Mouse (Mus musculus): ENCODE results near the gene Zfp503. TPM values are rescaled to one million over a fixed set of nuclear protein-coding genes. Genes with fewer than 3 reads are reported as not detected.

Zfp503 gene
- polyA plus RNA-seq, 1 experiment from 2014 or later = 12.7 TPM

- 68% methylated on average over 4 of the region's 4 CpGs for WGBS
- Histone ChIP-seq H3K9ac (replicated peaks) (no peak overlapping the region), H3K27me3 (replicated peaks) (peaks cover 16% of the 10 kb centered on the region; the same call in 1 of the 2 replicates), H3K27ac (replicated peaks) (no peak overlapping the region), H3K4me2 (no peak overlapping the region), H3K4me1 (peaks cover 8% of the 10 kb centered on the region), H3K36me3 (no peaks in the 10 kb centered on the region), H3K9me3 (replicated peaks) (no peaks in the 10 kb centered on the region), H3K4me3 (replicated peaks) (no peak overlapping the region)
- ATAC-seq (ENCODE audit: low FRiP score) = no peak
These were observed 25.4 kb upstream of the Zfp503 start for GRCm38 (mm10) chr14:22014781-22015180.

- Histone ChIP-seq H3K4me3 (replicated peaks) (no peak overlapping the region), H3K27ac (replicated peaks) (no peak overlapping the region), H3K9ac (replicated peaks) (no peak overlapping the region), H3K27me3 (replicated peaks) (peaks cover 16% of the 10 kb centered on the region; the same call in 1 of the 2 replicates), H3K4me1 (peaks cover 3% of the 10 kb centered on the region), H3K4me2 (no peak overlapping the region), H3K9me3 (replicated peaks) (no peaks in the 10 kb centered on the region), H3K36me3 (no peaks in the 10 kb centered on the region)
- 86% methylated on average over 5 of the region's 5 CpGs for WGBS
- ATAC-seq (ENCODE audit: low FRiP score) = no peak
These were observed 24.9 kb upstream of the Zfp503 start for GRCm38 (mm10) chr14:22014315-22014714.

DNA sequence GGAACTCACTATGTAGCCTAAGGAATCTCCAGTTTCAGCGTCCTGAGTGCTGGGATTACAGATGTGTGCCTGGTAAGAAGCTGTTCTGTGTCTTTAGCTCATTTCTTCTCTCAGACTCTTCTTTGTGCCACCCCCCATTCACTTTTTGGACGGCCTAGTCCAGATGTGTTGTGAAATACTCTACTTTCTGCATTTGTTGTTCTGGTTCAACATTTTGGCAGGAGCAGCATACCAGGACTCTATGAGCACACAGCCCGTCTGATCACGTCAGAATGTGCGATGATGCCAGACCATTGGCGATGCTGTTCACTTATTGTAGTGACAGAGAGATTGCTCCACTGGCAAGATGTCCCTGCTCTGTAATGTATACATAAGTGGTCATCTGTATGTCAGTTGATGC lies 17.6 kb upstream of the Zfp503 start:
- Histone ChIP-seq H3K36me3 (no peaks in the 10 kb centered on the region), H3K27ac (replicated peaks) (no peak overlapping the region), H3K4me3 (replicated peaks) (no peak overlapping the region), H3K4me1 (no peaks in the 10 kb centered on the region), H3K9ac (replicated peaks) (no peak overlapping the region), H3K9me3 (replicated peaks) (no peaks in the 10 kb centered on the region), H3K27me3 (replicated peaks) (no peaks in the 10 kb centered on the region), H3K4me2 (no peak overlapping the region)
- no peak for ATAC-seq (ENCODE audit: low FRiP score)
- 89% methylated on average over 6 of the region's 6 CpGs for WGBS

DNA sequence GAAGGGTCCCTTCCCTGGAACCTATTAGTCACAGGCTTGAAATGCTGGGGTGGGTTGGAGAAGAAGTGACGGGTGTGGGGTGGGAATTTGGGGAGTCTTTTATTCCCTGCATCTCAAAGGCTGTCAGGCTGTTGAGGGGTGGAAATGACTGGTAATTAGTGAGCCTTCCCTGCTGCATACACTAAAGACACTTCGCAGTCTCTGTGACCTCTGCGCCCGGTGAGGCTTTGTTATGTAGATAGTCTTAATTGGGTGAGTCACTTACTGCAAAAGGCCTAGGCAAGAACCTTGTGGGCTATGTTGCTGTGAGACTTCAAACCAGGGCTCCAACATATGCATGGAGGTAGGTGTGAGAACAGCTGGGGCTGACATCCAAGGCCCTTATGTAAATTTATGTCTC lies 15.5 kb upstream of the Zfp503 start:
- Histone ChIP-seq H3K4me3 (replicated peaks) (no peak overlapping the region), H3K27me3 (replicated peaks) (no peaks in the 10 kb centered on the region), H3K27ac (replicated peaks) (no peak overlapping the region), H3K4me2 (no peak overlapping the region), H3K36me3 (no peaks in the 10 kb centered on the region), H3K4me1 (no peaks in the 10 kb centered on the region), H3K9me3 (replicated peaks) (no peaks in the 10 kb centered on the region), H3K9ac (replicated peaks) (no peak overlapping the region)
- no peak for ATAC-seq (ENCODE audit: low FRiP score)
- 25% methylated on average over 4 of the region's 4 CpGs for WGBS

DNA sequence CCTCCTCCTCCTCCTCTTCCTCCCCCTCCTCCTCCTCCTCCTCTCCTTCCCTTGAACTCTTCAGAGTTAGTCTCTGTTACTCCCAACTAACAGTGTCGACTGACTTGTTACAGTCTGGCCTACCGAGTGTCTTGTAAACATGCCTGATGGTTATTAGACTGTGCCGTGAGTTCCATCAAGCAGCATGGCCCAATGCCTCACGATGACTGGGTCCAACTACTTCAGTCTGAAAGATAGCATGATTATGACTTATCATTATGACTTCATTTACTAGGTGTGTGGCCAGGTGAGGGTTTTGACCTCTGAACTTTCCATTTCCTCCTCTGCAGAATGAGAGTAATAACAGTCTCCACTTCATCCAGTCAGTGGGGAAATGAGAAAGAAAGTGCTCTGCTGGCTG lies 14.2 kb upstream of the Zfp503 start:
- H3K4me1 ChIP-seq = no peaks in the 10 kb centered on the region
- H3K27ac ChIP-seq (replicated peaks) = no peak overlapping the region
- WGBS = 83% methylated on average over 4 of the region's 4 CpGs
- H3K4me3 ChIP-seq (replicated peaks) = no peak overlapping the region
- no peaks in the 10 kb centered on the region for H3K9me3 ChIP-seq (replicated peaks)
- H3K9ac ChIP-seq (replicated peaks) = no peak overlapping the region
- ATAC-seq (ENCODE audit: low FRiP score) = no peak
- no peaks in the 10 kb centered on the region for H3K36me3 ChIP-seq
- H3K27me3 ChIP-seq (replicated peaks) = no peaks in the 10 kb centered on the region
- H3K4me2 ChIP-seq = no peak overlapping the region

- H3K36me3 ChIP-seq = no peaks in the 10 kb centered on the region
- H3K9ac ChIP-seq (replicated peaks) = no peak overlapping the region
- no peaks in the 10 kb centered on the region for H3K9me3 ChIP-seq (replicated peaks)
- H3K4me1 ChIP-seq = no peaks in the 10 kb centered on the region
- 79% methylated on average over 1 of the region's 1 CpGs for WGBS
- no peak for ATAC-seq (ENCODE audit: low FRiP score)
- no peak overlapping the region for H3K27ac ChIP-seq (replicated peaks)
- no peaks in the 10 kb centered on the region for H3K27me3 ChIP-seq (replicated peaks)
- H3K4me3 ChIP-seq (replicated peaks) = no peak overlapping the region
- H3K4me2 ChIP-seq = no peak overlapping the region
These were observed 13.8 kb upstream of the Zfp503 start for GRCm38 (mm10) chr14:22003231-22003630.

DNA sequence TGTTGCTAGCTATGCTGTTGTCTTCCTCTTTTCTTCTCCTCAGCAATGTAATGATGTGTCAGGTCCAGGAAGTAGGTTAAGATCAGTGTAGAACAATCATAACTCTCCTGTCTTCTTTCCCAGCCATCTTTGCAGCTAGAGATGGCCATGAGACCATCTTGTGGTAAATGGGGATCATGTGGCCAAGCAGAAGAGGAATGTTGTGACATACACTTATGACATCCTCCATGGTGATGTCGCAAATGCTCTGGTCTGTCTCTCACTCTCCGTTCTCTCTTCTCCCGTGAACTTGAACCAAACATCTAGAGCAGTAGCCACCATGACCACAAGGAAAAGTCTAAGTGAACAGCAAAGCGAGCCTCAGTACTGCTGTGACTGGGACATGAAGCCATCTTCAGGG lies 10.2 kb upstream of the Zfp503 start:
- ATAC-seq (ENCODE audit: low FRiP score) = no peak
- no peak overlapping the region for H3K9ac ChIP-seq (replicated peaks)
- WGBS = 96% methylated on average over 4 of the region's 4 CpGs
- H3K27ac ChIP-seq (replicated peaks) = no peak overlapping the region
- no peaks in the 10 kb centered on the region for H3K9me3 ChIP-seq (replicated peaks)
- H3K4me1 ChIP-seq = peaks cover 10% of the 10 kb centered on the region
- no peak overlapping the region for H3K4me3 ChIP-seq (replicated peaks)
- no peaks in the 10 kb centered on the region for H3K36me3 ChIP-seq
- H3K27me3 ChIP-seq (replicated peaks) = no peaks in the 10 kb centered on the region
- H3K4me2 ChIP-seq = no peak overlapping the region

DNA sequence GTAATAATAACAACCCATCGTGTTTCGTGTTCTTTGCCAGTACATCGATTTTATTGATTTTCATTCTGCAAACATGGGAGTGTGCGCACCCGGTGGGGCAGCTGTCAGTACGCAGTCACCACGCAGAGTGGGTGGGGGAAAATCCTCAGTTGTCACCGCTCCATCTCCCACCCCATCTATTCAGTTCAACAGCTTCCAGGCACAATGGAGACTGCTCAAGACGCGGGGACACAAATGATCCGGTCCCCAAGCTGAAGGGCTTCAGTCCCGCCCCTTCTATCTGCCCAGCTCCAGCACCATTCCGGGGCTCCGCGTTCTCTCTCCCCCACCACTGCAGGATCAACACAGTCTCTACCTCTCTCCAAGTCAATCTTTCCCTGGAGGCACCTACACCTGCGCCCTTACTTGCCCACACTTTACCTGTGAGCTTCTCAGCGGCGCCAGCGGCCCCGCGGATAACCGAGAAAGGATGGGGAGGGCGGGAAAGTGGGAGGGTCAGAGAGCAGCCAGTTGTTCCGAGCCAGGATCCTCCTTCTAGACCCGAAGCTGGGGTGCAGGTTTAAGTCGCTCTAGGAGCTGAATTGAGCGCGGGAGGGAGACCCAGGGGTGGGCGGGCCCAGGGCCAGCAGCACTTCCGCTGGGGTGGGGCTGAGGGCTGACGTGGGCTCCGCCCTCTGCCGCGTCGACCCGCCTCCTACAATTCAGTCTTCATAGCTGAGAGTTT lies 5.8 kb upstream of the Zfp503 start:
- peak overlapping the region; percentile 68 for H3K9ac ChIP-seq (replicated peaks)
- no peaks in the 10 kb centered on the region for H3K9me3 ChIP-seq (replicated peaks)
- under 1% methylated on average over 35 of the region's 36 CpGs for WGBS
- peaks cover 18% of the 10 kb centered on the region for H3K27me3 ChIP-seq (replicated peaks)
- peak; percentile 86 for ATAC-seq (ENCODE audit: low FRiP score)
- no peaks in the 10 kb centered on the region for H3K36me3 ChIP-seq
- peak overlapping the region; percentile 90 for H3K4me2 ChIP-seq
- H3K27ac ChIP-seq (replicated peaks) = peak overlapping the region; percentile 73
- peak overlapping the region; percentile 53 for H3K4me3 ChIP-seq (replicated peaks)
- peaks cover 43% of the 10 kb centered on the region for H3K4me1 ChIP-seq

DNA sequence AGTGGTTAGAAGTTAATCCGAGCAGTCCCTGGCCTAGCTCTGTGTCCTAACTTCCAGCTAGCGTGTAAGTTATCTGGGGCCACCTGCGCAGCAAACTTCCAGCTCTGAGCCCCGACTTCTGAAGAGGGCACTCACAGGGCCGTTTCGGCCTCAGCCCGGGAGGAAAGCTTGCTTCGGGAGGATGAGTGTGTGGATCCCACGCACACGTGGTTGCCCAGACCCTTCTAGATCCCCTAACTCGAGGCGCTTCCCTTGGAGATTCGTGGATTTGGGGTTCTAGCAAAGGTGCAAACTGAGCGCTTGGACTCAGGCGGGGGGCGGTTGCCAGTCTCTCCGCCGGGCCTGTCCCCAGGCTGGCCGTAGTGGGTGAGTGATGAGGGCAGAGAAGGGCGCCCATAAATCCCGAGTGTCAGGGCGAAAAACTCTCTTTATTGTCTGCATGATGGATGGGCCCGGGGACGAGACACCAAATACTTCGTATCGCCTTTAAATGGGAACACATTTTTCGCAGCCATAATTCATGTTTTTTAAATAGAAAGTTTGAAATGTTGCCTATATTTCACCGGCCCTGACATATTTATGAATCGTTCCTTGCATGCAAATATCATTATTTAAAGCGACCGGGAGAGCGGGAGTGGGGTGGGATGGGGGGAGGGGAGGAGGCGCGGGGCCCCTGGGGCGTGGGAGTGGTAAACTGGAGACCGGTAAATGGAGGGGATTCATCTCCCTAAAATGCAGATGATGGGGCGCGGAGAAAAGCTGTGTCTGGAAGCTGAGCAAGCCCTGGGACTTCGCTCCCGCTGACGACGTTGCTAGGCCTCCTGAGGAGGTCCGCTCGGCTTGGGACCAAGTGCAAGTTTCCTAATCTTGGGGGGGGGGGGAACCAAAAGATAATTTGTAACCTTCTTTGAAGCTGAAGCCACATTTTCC lies 4.9 kb upstream of the Zfp503 start:
- Histone ChIP-seq H3K9me3 (replicated peaks) (no peaks in the 10 kb centered on the region), H3K4me3 (replicated peaks) (peak overlapping the region; percentile 53), H3K27ac (replicated peaks) (peak overlapping the region; percentile 73), H3K9ac (replicated peaks) (peak overlapping the region; percentile 68; the same call in 1 of the 2 replicates), H3K4me2 (peak overlapping the region; percentile 90), H3K36me3 (no peaks in the 10 kb centered on the region), H3K27me3 (replicated peaks) (peaks cover 20% of the 10 kb centered on the region), H3K4me1 (peaks cover 51% of the 10 kb centered on the region)
- WGBS = 5% methylated on average over 44 of the region's 44 CpGs
- ATAC-seq (ENCODE audit: low FRiP score) = no peak

- Histone ChIP-seq H3K4me3 (replicated peaks) (peak overlapping the region; percentile 53; the same call in 1 of the 2 replicates), H3K27me3 (replicated peaks) (peaks cover 20% of the 10 kb centered on the region), H3K36me3 (no peaks in the 10 kb centered on the region), H3K4me1 (peaks cover 60% of the 10 kb centered on the region), H3K4me2 (peak overlapping the region; percentile 90), H3K27ac (replicated peaks) (peak overlapping the region; percentile 28), H3K9ac (replicated peaks) (no peak overlapping the region), H3K9me3 (replicated peaks) (no peaks in the 10 kb centered on the region)
- WGBS = 26% methylated on average over 14 of the region's 14 CpGs
- no peak for ATAC-seq (ENCODE audit: low FRiP score)
These were observed 4.1 kb upstream of the Zfp503 start for GRCm38 (mm10) chr14:21993251-21994060.

- H3K4me1 ChIP-seq = peaks cover 60% of the 10 kb centered on the region
- H3K36me3 ChIP-seq = no peaks in the 10 kb centered on the region
- WGBS = 63% methylated on average over 4 of the region's 4 CpGs
- no peak overlapping the region for H3K27ac ChIP-seq (replicated peaks)
- ATAC-seq (ENCODE audit: low FRiP score) = no peak
- H3K4me3 ChIP-seq (replicated peaks) = 0 out of 2 replicates have a peak overlapping the region, but pooled peaks have one; percentile 85
- H3K27me3 ChIP-seq (replicated peaks) = peaks cover 20% of the 10 kb centered on the region
- H3K9me3 ChIP-seq (replicated peaks) = no peaks in the 10 kb centered on the region
- H3K9ac ChIP-seq (replicated peaks) = no peak overlapping the region
- peak overlapping the region; percentile 80 for H3K4me2 ChIP-seq
These were observed 3.0 kb upstream of the Zfp503 start for GRCm38 (mm10) chr14:21992321-21992885.
